Mouse (Mus musculus) heart, embryonic 11.5 days (tissue): ENCODE results near the gene Pum2. TPM values are rescaled to one million over a fixed set of nuclear protein-coding genes. Genes with fewer than 3 reads are reported as not detected.

ENCODE experiments used
- ATAC-seq: fragments of 200-750 bp; cut with Nextera tagmentation; replicated peaks from 2 replicates; pipeline ENCODE4 v1.8.0; 2017; ENCODE audit warnings: moderate library complexity; ENCODE audit not compliant: insufficient number of reproducible peaks, low FRiP score, low TSS enrichment
- H3K27ac ChIP-seq: fragments of 300-500 bp; sonication (generic); 2 replicates; pipeline ENCODE4 v1.5.1; 2014; ENCODE audit warnings: mild to moderate bottlenecking, low read depth, low read length
- H3K27me3 ChIP-seq: fragments of 300-500 bp; sonication (generic); 2 replicates; pipeline ENCODE4 v1.6.1; 2014; ENCODE audit warnings: mild to moderate bottlenecking, low read length, mixed read lengths; ENCODE audit not compliant: control insufficient read depth, insufficient read depth
- H3K36me3 ChIP-seq: fragments of 300-500 bp; sonication (generic); 2 replicates; pipeline ENCODE4 v1.6.1; 2014; ENCODE audit warnings: mild to moderate bottlenecking, low read length, moderate library complexity, mixed read lengths; ENCODE audit not compliant: control insufficient read depth, insufficient read depth
- H3K4me1 ChIP-seq: fragments of 300-500 bp; sonication (generic); 2 replicates; pipeline ENCODE4 v1.6.1; 2014; ENCODE audit warnings: low read length; ENCODE audit not compliant: control insufficient read depth, insufficient read depth
- H3K4me2 ChIP-seq: fragments of 300-500 bp; sonication (generic); 2 replicates; pipeline ENCODE4 v1.6.1; 2014; ENCODE audit warnings: mild to moderate bottlenecking, moderate library complexity
- H3K4me3 ChIP-seq: fragments of 300-500 bp; sonication (generic); 2 replicates; pipeline ENCODE4 v1.5.1; 2014; ENCODE audit warnings: low read depth, low read length
- H3K9ac ChIP-seq: fragments of 300-500 bp; sonication (generic); 2 replicates; pipeline ENCODE4 v1.6.1; 2014; ENCODE audit warnings: mild to moderate bottlenecking, low read depth, low read length, moderate library complexity
- H3K9me3 ChIP-seq: fragments of 300-500 bp; sonication (generic); replicated peaks from 2 replicates; pipeline ENCODE4 v1.6.1; 2016; ENCODE audit warnings: low read length; ENCODE audit not compliant: control insufficient read depth
- WGBS: fragments of 180-500 bp; shearing (Covaris S2); extraction: QIAGEN DNeasy Blood & Tissue Kit; methylation state at CpG from one replicate; pipeline ENCODE4 v1.1.7; 2014; ENCODE audit not compliant: insufficient replicate concordance; 5-methylcytosine and 5-hydroxymethylcytosine counted together
- polyA plus RNA-seq: library from polyadenylated mRNA; unstranded; fragments of >200 nt; fragmentation: Nextera tagmentation; extraction: Ambion mirVana; gene quantifications from 2 replicates; pipeline ENCODE4 v1.2.1, GENCODE M21; 2014

The Pum2 gene
- polyA plus RNA-seq, 1 experiment from 2014 or later: 41.7 TPM

DNA sequence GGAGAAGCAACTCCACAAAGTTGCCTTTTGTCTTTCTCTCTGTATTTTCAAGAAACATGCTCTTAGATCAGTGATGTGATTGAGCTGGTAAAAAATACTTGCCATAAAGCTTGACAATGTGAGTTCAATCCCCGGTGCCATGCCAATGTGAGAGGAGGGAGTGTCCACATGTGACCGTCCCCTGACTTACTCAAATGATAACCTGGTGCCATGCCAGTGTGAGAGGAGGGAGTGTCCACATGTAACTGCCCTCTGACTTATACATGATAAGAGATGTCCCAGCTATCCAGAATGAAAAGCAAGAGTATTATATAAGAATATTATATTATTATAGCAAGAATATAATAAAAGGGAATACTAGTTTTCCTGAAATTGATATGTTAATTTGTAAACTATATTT, 34.9 kb downstream of the Pum2 start:
- H3K36me3 ChIP-seq: peaks cover 7% of the 10 kb centered on the region; the same call in 1 of the 2 replicates
- no peak overlapping the region for H3K9ac ChIP-seq
- 79% methylated on average over 2 of the region's 2 CpGs for WGBS
- no peaks in the 10 kb centered on the region; the same call in 1 of the 2 replicates for H3K4me1 ChIP-seq
- H3K4me2 ChIP-seq: no peak overlapping the region
- no peaks in the 10 kb centered on the region for H3K27me3 ChIP-seq
- ATAC-seq: no peak
- H3K9me3 ChIP-seq: no peaks in the 10 kb centered on the region
- no peak overlapping the region for H3K27ac ChIP-seq
- H3K4me3 ChIP-seq: no peak overlapping the region

DNA sequence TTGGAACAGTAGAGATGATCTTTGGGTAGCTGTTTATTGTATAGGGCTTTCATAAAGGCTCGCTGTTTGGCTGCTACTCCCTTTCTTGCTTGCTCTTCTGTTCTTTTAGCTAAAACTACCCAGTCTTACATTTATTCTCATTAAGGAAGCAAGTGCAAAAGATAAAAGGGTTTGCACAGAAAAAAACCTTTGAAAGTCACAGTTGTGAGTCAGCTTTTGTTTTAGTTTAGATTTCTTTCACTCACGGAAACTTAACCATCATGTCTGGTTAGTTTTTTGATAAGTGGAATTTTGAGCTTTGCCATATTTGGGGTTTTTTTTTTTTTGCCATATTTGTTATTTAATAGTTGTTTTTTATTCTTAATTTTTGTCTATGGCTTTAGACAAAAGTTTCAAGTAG, 38.7 kb downstream of the Pum2 start:
- no peak overlapping the region for H3K4me3 ChIP-seq
- no peaks in the 10 kb centered on the region for H3K4me1 ChIP-seq
- no peak overlapping the region for H3K9ac ChIP-seq
- H3K27ac ChIP-seq: no peak overlapping the region
- H3K27me3 ChIP-seq: no peaks in the 10 kb centered on the region
- peaks cover 3% of the 10 kb centered on the region; the same call in 1 of the 2 replicates for H3K36me3 ChIP-seq
- no peaks in the 10 kb centered on the region for H3K9me3 ChIP-seq
- WGBS: 80% methylated on average over 2 of the region's 2 CpGs
- ATAC-seq: no peak
- H3K4me2 ChIP-seq: no peak overlapping the region

DNA sequence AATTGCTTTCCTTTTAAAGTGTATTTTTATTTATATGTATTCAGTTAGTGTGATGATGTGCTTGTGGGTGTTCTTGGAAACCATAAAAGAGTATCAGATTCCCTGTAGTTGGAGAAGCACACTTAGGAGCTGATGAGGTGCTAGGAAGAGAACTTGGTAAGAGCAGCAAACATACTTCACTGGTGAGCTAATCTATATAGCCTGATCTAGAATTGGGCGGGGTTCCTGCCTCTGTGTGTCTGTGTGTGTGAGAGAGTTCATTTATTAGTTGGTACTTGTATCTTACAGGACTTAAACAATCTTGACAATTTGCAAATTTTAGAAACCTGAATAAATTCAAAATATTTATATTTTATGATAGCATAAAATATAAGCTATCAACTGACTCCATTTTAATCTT, 42.2 kb downstream of the Pum2 start:
- Histone ChIP-seq H3K4me2 (no peak overlapping the region), H3K9ac (no peak overlapping the region), H3K9me3 (no peaks in the 10 kb centered on the region), H3K36me3 (peaks cover under 1% of the 10 kb centered on the region; the same call in 1 of the 2 replicates), H3K4me3 (no peak overlapping the region), H3K27ac (no peak overlapping the region), H3K27me3 (no peaks in the 10 kb centered on the region), H3K4me1 (no peaks in the 10 kb centered on the region)
- 78% methylated on average over 1 of the region's 1 CpGs for WGBS
- no peak for ATAC-seq

DNA sequence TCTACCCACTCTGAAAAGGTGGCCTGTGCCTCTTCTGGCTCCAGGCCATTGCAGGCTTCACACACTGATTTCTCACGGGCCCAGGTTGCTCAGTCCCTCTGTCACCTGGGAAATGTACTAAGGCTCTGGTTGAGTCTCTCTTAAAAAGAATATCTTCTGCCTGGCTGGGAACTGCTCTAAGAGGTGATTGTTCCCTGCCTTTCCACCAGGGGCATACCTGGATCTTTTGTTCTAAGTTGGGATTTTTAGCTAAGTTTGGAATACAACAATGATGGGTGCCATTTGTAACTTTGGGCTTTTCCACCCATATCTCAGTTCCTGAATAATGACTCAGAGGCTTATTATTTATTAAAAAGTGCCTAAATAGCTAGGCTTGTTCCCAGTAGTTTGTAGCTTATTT, 53.0 kb downstream of the Pum2 start:
- no peaks in the 10 kb centered on the region for H3K4me1 ChIP-seq
- no peak overlapping the region for H3K4me2 ChIP-seq
- no peaks in the 10 kb centered on the region for H3K27me3 ChIP-seq
- ATAC-seq: no peak
- H3K9me3 ChIP-seq: no peaks in the 10 kb centered on the region
- H3K27ac ChIP-seq: no peak overlapping the region
- no peak overlapping the region for H3K9ac ChIP-seq
- H3K36me3 ChIP-seq: peaks cover 17% of the 10 kb centered on the region; the same call in 1 of the 2 replicates
- WGBS: 41% methylated on average over 1 of the region's 1 CpGs
- no peak overlapping the region for H3K4me3 ChIP-seq

DNA sequence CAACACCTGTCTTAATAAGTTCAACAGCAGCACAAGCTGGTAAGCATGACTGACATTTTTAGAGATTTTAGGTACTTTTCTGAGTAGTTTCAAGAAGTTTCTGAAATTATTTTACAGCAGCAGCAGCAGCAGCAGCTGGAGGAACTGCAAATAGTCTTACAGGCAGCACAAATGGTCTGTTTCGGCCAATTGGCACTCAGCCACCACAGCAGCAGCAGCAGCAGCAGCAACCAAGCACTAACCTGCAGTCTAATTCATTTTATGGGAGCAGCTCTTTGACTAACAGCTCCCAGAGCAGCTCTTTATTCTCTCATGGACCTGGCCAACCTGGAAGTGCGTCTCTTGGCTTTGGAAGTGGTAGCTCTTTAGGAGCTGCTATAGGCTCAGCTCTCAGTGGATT, 54.8 kb downstream of the Pum2 start:
- ATAC-seq: no peak
- no peaks in the 10 kb centered on the region for H3K27me3 ChIP-seq
- no peaks in the 10 kb centered on the region for H3K4me1 ChIP-seq
- no peak overlapping the region for H3K4me2 ChIP-seq
- H3K9ac ChIP-seq: no peak overlapping the region
- no peak overlapping the region for H3K27ac ChIP-seq
- peaks cover 13% of the 10 kb centered on the region; the same call in 1 of the 2 replicates for H3K36me3 ChIP-seq
- no peak overlapping the region for H3K4me3 ChIP-seq
- H3K9me3 ChIP-seq: no peaks in the 10 kb centered on the region
- 93% methylated on average over 2 of the region's 2 CpGs for WGBS

DNA sequence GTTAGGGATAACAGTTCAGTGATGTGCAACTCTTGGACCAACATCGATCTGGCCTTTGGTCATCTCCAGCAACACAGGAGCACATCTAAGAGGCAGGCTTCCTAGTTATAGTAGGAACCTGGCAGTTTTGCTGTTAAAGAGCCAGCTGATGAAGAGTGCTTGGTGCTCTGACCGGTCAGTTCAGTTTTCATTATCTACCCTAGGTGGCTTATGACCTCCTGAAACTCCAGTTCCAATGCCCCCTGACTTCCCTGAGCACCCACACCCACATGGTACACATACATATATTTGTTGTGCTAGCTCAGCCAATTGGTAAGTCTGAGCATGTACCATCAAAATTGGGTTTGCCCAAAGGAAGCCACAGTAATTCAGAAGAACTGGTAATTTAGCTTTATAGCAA, 79.7 kb downstream of the Pum2 start:
- no peak for ATAC-seq
- Histone ChIP-seq H3K9me3 (no peaks in the 10 kb centered on the region; the same call in 1 of the 2 replicates), H3K9ac (no peak overlapping the region), H3K27ac (no peak overlapping the region), H3K4me2 (no peak overlapping the region), H3K36me3 (0 out of 2 replicates have a peak, but pooled peaks cover 2% of the 10 kb centered on the region), H3K27me3 (no peaks in the 10 kb centered on the region), H3K4me3 (no peak overlapping the region), H3K4me1 (no peaks in the 10 kb centered on the region)
- 92% methylated on average over 2 of the region's 2 CpGs for WGBS

DNA sequence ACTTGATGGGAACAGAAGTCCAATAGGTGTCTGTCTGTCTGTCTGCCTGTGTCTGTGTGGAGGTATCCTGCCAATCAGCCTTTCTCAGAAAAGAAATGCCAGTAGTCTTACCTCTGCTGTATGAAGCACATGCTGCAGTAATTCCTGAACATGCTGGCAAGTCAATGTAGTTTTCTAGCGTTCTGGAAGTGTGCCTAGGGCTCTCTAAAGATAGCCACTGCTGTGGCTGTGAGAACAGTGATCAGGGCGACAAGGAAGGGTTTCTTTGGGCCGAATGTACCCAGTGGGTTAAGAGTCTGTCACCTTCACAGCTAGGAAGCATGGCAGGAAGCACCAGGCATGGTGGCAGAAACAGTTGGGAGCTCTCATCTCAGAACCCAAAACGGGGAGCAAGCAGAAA, 80.2 kb downstream of the Pum2 start:
- 69% methylated on average over 4 of the region's 4 CpGs for WGBS
- Histone ChIP-seq H3K4me3 (no peak overlapping the region), H3K36me3 (0 out of 2 replicates have a peak, but pooled peaks cover 2% of the 10 kb centered on the region), H3K27me3 (no peaks in the 10 kb centered on the region), H3K27ac (no peak overlapping the region), H3K9me3 (no peaks in the 10 kb centered on the region; the same call in 1 of the 2 replicates), H3K4me2 (no peak overlapping the region), H3K4me1 (no peaks in the 10 kb centered on the region), H3K9ac (no peak overlapping the region)
- ATAC-seq: no peak

DNA sequence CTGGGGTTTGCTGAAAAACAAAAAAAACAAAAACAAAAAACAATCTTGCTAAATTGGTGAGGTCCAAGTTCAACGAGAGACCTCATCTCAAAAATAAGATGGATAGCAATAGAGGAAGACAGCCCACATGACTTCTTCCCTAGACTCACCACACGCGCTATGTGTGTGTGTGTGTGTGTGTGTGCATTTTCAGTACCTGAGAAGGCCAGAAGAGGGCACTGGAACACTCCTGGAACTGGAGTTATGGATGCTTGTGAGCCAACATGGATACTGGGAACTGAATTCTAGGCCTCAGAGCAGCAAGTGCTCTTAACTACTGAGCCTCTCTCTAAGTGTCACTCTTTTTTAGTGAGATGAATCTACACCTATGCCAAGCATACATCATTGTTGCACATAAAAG, 84.1 kb downstream of the Pum2 start:
- Histone ChIP-seq H3K27ac (no peak overlapping the region), H3K4me2 (no peak overlapping the region), H3K9me3 (no peaks in the 10 kb centered on the region; the same call in 1 of the 2 replicates), H3K36me3 (0 out of 2 replicates have a peak, but pooled peaks cover 2% of the 10 kb centered on the region), H3K9ac (no peak overlapping the region), H3K4me3 (no peak overlapping the region), H3K4me1 (no peaks in the 10 kb centered on the region), H3K27me3 (no peaks in the 10 kb centered on the region)
- no peak for ATAC-seq
- 88% methylated on average over 3 of the region's 3 CpGs for WGBS

DNA sequence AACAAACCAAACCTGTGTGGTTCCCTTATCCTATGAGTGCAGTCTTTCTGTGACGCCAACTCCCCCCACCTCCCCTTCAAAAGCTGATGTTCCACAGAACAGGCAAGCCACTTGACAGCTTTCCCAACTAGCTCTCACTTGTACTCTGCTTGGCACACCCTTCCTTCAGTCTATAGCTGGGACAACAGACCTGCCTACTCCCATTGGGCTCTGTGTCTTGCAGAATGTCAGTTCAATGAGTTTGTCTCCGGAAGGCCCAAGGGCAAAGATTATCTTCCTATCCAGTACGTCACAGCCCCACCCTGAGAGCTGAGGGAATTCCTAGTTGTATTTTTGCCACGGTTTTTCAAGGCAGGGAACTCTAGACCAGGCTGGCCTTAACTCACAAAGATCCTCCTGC, 85.2 kb downstream of the Pum2 start:
- Histone ChIP-seq H3K9me3 (no peaks in the 10 kb centered on the region; the same call in 1 of the 2 replicates), H3K36me3 (no peaks in the 10 kb centered on the region), H3K27me3 (no peaks in the 10 kb centered on the region), H3K4me1 (no peaks in the 10 kb centered on the region), H3K4me2 (no peak overlapping the region), H3K4me3 (no peak overlapping the region), H3K9ac (no peak overlapping the region), H3K27ac (no peak overlapping the region)
- ATAC-seq: no peak
- WGBS: 39% methylated on average over 4 of the region's 4 CpGs
